Mouse (Mus musculus): ENCODE data around the gene Klk10.

Klk10 gene

GRCm38 (mm10) chr7:43827706-43828105 lies 46.9 kb downstream of the Klk10 start:
- TF ChIP-seq GATA4 (IDR thresholded peaks at IDR 0.05; ENCODE audit: insufficient replicate concordance, low read length) = no peak

- no peak for TF ChIP-seq GATA4 (IDR thresholded peaks at IDR 0.05; ENCODE audit: insufficient replicate concordance, low read length)
Measured at GRCm38 (mm10) chr7:43829006-43829405, 48.2 kb downstream of the Klk10 start.

All from liver, adult (tissue).